Mouse (Mus musculus) ZHBTc4 (cell line): Measurements from ENCODE around the gene Ppfibp1.

ENCODE experiments used
- DNase-seq: peaks from one replicate; pipeline ENCODE4 v3.0.0-alpha.2; 2011; ENCODE audit warnings: low read depth, low spot score

Ppfibp1 gene

DNA sequence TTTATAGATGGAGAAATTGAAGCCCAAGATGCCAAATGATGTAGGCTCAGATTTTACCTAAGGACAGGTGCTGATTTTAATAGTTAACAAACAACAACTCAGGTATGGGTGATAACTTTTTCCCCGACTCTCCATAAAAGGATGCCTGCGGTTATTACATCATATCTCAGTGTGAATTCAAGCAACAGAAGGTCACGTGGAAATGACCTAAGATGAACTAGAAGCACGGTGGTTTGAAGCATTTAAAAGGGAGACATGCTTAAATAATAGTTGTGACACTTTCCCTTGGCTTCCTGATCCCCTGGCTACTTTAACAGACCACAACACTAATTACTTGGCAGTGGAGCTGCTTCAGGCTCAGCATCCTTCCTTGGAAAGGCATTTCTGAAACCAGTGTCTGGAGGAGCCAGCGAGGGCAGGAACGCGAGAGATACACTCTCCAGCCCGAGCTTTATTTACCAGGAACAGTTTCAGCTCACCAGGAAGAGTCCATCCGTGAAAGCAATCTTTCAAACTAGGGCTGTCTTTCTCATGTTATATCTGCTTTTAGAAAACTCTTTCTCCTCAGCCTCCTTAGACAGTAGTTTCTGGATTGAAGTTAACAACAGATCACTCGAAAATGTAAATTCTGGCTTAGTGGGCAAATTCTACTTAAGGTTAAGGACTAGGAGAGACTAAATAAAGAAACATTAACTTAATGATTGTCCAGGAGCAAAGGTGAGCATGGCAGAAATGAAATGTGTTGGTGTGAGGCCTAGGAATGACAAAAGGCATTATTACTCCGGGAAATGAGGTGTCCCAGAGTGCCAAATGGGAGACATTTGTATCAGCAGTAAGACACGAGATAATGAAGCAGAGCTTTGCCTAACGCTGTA lies 6.2 kb upstream of the Ppfibp1 start:
- DNase-seq: no peak

- no peak for DNase-seq
Measured at GRCm38 (mm10) chr6:146883426-146883825, 4.9 kb upstream of the Ppfibp1 start.

DNA sequence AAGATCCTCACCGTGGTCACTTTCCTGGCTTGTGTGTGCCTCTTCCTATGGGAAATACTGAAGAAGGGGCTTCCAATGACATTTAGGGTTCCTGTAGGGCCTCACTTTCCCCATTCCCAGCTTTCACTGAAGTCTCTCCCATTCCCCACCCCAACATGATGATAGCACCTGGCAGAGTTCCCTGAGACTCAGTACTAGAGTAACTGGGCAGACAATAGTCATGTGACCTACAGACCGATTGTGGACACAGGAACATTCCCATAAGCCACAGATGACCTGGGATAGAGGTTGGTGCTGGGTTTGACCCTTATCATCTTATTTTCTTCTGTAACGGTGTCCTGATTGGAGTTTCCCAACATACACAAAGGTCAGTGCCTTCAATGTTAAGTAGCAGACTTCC lies 4.1 kb upstream of the Ppfibp1 start:
- DNase-seq: no peak

DNA sequence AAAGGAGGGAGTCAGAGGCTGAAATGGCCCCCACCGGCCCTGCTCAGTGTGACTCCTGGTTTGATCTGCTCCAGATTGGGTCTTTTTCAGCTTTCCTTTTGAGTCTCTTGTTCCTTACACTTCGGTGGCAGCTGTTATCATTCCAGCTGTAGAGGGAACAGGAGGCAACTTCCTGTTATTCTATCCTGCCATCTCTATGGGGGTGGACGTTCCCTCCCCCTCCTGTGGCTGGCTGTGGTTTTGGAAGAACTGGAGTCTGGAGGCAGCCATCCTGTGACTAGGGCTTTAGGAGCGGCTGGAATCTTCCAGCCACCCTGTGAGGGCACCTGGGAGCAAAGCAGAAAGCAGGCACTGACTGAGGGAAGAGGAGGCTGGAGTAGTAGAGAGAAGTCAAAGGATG lies 3.4 kb upstream of the Ppfibp1 start:
- peak; percentile 35 for DNase-seq

- DNase-seq: no peak
Measured at GRCm38 (mm10) chr6:146888660-146889490, 588 bp downstream of the Ppfibp1 start.

DNA sequence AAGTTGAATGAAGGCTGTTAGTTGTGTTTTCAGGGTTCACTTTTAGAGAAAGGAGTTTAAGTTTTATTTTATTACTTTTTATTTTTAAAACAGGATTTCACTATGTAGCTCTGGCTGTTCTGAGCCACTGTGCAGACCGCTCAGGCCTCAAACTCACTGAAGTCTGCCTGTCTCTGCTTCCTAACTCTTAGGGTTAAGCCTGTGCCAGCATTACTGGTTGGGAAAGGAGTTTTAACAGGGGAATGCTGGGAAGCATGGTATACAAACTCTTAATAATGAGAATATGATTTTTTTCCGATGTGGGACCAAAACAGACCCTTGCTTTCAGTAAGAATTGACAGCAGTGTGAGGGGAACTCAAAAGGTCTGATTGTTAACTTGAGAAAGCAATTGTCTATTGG lies 1.9 kb downstream of the Ppfibp1 start:
- DNase-seq: no peak

DNA sequence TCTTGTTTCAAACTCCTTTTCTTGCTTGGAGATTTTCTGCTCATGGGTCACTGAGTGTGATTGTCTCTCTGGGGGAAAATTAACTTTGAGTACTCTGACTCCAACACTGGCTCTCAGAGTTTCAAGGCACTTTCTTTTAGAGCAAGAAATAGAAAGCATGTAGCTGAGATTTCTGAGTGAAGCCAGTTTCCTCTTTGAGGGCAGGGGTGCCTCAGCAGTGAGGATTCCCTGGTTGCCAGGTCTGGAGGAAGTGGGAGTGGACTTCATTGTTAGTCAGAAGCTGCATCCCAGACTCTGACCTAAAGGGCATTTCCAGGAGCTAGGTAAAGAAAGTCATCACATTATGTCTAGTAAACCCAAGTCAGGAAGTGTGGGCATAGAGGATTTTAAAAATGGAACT lies 2.3 kb downstream of the Ppfibp1 start:
- no peak for DNase-seq

- no peak for DNase-seq
Measured at GRCm38 (mm10) chr6:146893890-146894289, 5.6 kb downstream of the Ppfibp1 start.

- DNase-seq: no peak
Measured at GRCm38 (mm10) chr6:146898709-146899108, 10.4 kb downstream of the Ppfibp1 start.

- DNase-seq: no peak
Measured at GRCm38 (mm10) chr6:146899647-146900046, 11.4 kb downstream of the Ppfibp1 start.

- DNase-seq: peak; percentile 35
Measured at GRCm38 (mm10) chr6:146901929-146902328, 13.6 kb downstream of the Ppfibp1 start.

DNA sequence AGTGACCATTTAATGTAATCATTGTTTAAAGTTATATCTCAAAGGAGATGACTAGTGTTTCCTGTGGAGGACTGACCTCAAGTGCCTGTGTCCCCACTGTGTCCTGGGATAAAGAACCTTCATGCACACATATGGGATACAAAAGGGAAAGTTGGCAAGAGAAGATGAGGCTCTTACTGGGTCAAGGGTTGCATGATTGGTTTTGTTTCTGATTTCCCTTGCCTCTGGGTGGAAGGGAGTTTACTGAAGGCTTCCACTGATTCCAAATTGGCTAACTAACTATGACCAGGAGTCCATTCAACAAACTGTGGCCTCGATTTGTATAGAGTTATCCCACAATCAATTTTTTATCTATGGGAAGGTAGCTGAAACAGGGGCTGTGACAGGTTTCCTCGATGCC lies 15.3 kb downstream of the Ppfibp1 start:
- DNase-seq: no peak

DNA sequence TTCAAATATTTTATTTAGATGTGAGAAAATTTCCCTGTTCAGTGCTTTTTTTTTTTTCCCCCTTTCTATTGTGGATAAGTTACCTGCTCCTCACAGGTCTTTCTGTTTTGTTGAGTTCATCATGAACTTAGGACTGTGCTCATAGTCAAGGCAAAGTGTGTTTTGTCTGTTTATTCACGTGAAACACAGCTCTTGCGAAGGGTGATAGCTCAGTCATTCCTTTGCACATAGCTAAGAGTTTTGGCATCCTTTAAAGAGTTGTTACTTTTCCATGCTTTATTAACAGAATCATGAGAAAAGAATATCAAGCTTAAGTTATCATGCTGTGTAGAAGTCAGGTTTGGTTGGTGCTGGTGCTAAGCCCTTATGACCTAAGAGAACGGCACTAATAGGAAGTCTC lies 16.4 kb downstream of the Ppfibp1 start:
- no peak for DNase-seq

DNA sequence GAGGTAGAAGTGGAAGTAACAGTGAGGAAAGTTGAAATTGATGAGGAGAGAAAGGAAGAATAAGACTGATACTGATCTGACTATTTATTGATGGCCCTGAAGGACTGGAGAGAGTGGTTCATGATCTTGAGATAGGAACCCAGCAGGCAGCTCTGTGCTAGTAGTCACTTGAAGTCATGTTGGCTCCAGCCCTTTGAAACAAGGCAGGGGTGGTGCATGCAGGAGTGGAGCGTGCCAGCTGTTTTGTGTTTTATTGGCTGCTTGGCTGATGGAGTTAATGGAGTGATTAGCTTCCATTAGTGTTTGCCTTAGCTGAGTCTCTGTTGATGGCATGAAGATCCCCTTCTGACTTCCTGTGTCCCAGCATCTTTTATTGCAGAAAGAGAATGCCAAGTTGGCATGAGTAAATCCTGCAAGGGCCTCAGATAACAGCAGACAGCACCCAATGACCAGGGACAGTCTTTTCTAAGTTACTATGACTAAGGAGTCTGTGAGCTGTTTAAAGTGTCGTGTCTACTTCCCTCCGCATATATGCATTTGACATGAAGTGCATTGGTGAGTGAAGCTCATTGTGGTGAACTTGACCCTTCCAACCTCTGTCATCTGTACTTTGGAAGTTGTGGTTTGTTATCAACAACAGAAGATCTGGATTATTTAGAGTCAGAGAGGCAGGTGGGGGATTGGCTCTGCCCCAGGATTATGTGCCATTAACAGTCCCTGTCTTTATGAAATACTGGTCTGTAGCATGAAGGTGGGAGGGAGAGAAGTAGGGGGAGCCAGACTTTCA lies 17.9 kb downstream of the Ppfibp1 start:
- no peak for DNase-seq

- DNase-seq: no peak
Measured at GRCm38 (mm10) chr6:146907061-146907794, 18.9 kb downstream of the Ppfibp1 start.

- DNase-seq: no peak
Measured at GRCm38 (mm10) chr6:146907795-146908190, 19.5 kb downstream of the Ppfibp1 start.

DNA sequence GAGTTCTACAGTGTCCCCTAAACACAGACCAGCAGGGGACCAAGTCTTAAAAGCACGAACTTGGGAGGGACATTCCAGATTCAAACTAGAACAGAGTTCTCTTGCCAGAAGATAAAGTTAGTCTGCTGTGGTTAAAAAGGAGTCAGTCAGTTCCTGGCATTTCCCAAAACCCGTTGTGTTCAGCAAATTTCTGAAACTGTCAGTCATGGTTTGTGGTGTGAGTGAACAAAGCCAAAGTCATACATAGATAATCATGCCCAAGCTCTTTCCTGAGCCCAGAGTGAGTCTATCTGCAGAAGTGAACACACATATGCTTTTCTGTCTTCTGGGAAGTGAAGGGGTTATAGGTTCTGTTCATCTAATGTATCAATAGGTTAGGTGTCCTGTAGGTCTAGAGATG lies 20.5 kb downstream of the Ppfibp1 start:
- no peak for DNase-seq

DNA sequence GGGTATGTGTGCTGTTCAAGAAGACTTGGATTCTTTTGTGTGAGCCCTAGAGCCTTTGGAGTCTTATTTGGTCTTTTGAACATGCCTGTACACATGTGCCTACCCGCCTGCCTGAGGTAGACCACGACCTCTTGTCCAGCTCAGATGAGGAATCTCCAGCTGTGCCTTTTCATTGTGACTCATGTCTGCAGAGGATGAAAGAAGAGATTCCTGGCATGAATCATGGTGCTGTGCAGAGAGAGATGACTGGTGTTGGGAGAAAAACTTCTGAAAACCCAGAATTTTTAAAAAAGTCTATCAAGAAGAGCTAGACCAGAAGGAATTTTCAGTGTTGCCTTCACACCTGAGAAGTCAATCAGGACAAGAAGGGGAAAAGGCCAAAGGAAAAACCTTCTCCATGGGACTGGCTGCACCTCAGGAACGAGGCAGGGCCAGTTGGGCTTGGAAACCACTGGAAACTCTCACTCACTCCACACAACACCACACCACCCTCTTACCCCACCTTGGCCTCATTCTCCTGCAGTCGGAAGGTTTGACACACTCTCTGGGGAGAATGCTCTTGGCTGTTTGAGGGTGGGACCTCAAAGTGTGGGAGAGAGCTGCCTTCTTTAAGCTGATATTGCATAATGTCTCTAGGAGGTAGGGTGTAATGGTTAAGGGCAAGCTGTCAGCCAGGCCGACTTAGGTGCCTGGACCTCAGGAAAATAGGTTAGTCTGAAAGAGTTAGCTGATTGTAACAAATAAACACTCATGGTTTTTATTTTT lies 21.6 kb downstream of the Ppfibp1 start:
- no peak for DNase-seq

DNA sequence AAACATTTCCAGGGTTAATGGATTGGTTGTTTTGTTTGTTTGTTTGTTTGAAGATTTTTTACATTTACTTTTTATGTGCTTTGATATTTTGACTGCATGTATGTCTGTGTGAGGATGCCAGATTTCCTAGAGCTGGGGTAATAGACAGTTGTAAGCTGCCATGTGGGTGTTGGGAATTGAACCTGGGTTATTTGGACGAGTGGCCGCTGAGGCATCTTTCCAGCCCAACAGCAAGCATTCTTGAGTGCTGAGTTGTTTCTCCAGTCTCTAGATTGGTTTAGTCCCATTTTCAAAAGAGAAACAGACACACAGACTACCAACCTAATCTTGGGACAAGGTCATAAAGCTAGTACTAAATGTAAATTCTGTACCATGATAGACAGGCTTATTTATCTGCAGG lies 22.5 kb downstream of the Ppfibp1 start:
- DNase-seq: no peak

DNA sequence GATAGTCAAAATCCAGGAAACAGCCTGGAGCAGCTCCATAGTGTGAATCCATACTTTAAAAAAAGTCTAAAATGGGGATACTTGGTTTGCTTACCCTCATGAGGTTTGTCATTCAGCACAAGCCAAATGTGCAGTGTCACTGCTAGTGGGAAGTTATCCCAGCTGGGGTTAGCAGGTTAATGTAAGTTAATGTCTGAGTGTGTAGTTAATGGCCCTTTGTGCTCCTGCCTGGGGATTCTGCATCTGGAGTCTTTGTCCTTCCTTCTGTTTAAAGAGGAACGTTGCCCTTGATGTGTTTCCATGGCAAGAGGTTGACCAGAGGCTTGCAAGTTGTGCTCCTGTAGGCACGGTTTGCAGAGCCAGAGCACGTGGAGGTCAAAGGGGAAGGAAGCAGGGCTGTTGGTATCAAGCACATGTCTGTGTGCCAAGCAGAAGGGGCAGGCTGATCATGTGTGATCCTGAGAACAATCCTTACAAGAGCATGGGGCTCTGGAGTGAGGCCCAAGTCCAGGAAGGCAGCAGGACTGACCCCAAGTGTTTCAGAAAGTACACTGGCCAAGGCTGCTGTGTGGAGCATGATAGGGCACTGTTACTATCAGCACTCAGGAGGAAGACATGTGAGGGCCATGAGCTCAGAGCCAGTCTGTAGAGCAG lies 24.7 kb downstream of the Ppfibp1 start:
- peak; percentile 74 for DNase-seq
